Mouse (Mus musculus) C2C12 (cell line): ENCODE measurements around the gene Plekha5.

ENCODE experiments used
- CEBPB ChIP-seq: IDR thresholded peaks from one replicate; pipeline ENCODE4 v1.6.1; 2011; ENCODE audit warnings: low read depth, mild to moderate bottlenecking, control low read depth, moderate library complexity
- CTCF ChIP-seq: IDR thresholded peaks from one replicate; pipeline ENCODE4 v1.5.1; 2011; ENCODE audit not compliant: control insufficient read depth, insufficient read depth, insufficient read length
- FOSL1 ChIP-seq: IDR thresholded peaks from one replicate; pipeline ENCODE4 v1.8.0; 2011; ENCODE audit warnings: mild to moderate bottlenecking, low read length; ENCODE audit not compliant: poor library complexity, insufficient read depth, severe bottlenecking
- MAX ChIP-seq: IDR thresholded peaks from one replicate; pipeline ENCODE4 v1.6.1; 2011; ENCODE audit warnings: mild to moderate bottlenecking, control low read depth
- MYOD1 ChIP-seq: IDR thresholded peaks from one replicate; pipeline ENCODE4 v1.6.1; 2011; ENCODE audit warnings: low read depth; ENCODE audit not compliant: control insufficient read depth, insufficient read length
- MYOG ChIP-seq: IDR thresholded peaks from one replicate; pipeline ENCODE4 v1.6.1; 2011; ENCODE audit not compliant: control insufficient read depth, insufficient read length; ENCODE audit errors: extremely low read depth
- USF1 ChIP-seq: IDR thresholded peaks from one replicate; pipeline ENCODE4 v1.6.1; 2011; ENCODE audit warnings: low read depth, mild to moderate bottlenecking, control low read depth, moderate library complexity

DNA sequence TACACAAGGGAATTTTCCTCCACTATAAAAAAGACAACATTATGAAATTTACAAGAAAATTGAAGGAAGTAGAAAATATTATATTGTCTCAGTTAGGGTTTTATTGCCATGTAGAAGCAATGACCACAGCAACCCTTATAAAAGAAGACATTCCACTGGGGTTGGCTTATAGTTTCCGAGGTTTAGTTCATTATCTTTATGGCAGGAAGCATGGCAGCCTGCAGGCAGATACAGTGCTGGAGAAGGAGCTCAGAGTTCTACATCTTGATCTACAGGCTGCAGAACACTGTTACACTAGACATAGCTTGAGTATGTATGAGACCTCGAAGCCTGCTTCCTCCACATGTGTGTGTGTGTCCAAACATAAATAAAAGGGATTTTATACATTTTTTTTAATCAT lies 43.3 kb upstream of the Plekha5 start:
- no peak for TF ChIP-seq USF1
- TF ChIP-seq CTCF: no peak
- TF ChIP-seq MAX: no peak
- no peak for TF ChIP-seq FOSL1
- no peak for TF ChIP-seq CEBPB
- no peak for TF ChIP-seq MYOD1
- TF ChIP-seq MYOG: no peak
